Mouse (Mus musculus) ES-Bruce4 (cell line): ENCODE measurements at regions not wholly inside any gene's neighbourhood (a gene's known extent, or its start where the extent isn't known, plus 50 kb on each side); places are given as distances from the start of the nearest gene placed in this dataset.

Source experiments
- CTCF ChIP-seq: IDR thresholded peaks from one replicate; pipeline ENCODE4 v1.8.1; 2011; ENCODE audit warnings: low read depth, low read length
- EP300 ChIP-seq: IDR thresholded peaks from 2 replicates; pipeline ENCODE4 v1.6.1; 2011; ENCODE audit warnings: low read depth, low read length; ENCODE audit not compliant: insufficient read depth
- POLR2A ChIP-seq: IDR thresholded peaks from one replicate; pipeline ENCODE4 v1.8.1; 2011; ENCODE audit warnings: low read length; ENCODE audit not compliant: insufficient read depth

DNA sequence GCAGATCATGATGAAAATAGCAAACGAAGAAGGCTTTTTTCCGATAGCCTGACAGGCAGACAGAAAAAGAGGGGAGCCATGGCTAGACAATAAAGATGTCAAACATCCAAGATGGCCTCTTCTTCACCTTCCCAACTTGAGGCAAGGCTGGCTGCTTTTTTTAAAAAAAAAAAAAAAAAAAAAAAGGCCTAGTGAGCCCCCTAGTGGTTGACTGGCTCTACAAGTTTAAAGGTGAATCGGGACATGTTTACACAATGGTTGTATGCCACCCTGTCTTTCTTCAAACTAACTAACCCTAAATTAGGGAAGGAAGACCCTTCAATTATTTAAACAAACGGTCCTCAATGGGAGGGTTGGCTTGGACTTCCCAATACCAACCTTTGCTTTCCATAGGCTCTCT, 475.8 kb upstream of the Gm5415 start:
- TF ChIP-seq CTCF (no peak), POLR2A (no peak), EP300 (no peak)
